Mouse (Mus musculus): ENCODE measurements around the gene Fgf18.

The Fgf18 gene

DNA sequence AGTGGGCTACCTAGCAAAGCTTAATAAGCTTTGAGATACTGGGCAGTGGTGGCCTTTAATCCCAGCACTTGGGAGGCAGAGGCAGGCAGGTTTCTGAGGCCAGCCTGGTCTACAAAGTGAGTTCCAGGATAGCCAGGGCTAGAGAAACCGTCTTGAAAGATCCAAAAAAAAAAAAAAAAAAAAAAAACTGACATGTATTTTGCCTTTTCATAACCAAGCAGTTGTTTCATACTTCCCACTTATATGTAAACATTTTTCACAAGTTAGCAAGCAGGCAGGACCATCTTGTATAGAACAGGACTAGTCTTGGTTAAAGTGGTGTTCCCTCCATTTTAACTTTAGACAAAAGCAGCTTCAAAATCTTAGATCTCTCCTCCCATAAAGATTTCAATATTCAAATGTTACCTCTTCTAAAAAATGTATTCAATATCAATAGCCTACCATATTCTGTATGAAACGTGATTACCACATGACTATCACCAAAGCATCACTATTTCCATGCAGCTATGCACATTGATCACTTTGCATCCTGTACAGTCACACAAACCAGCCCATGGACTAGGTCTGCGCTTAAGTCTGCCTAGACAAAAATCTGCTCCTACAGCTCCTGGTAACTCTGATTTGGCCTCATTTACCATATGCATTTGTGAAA, 4.1 kb upstream of the Fgf18 start:
- DNase-seq (ENCODE audit: extremely low read depth, low read depth, low spot score), result no peak

DNA sequence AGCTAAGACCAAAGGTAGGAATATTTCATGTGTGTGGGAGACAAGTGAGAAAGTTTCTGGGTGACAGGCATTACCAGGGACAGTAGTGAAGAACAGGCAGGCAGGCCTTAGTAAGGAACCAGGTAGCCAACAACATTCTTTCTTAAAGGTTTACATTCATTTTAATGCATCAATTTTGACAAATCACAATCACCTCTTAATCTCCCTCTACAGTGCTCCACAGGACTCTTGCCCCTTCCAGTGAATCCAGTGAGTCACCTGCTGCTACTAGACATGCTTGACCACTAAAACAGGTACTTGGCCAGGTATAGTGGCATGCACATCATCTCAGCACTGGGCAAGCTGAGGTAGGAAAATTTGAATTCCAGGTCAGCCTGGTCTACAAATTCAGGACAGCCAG, 3.2 kb upstream of the Fgf18 start:
- no peak for DNase-seq (ENCODE audit: extremely low read depth, low read depth, low spot score)

DNA sequence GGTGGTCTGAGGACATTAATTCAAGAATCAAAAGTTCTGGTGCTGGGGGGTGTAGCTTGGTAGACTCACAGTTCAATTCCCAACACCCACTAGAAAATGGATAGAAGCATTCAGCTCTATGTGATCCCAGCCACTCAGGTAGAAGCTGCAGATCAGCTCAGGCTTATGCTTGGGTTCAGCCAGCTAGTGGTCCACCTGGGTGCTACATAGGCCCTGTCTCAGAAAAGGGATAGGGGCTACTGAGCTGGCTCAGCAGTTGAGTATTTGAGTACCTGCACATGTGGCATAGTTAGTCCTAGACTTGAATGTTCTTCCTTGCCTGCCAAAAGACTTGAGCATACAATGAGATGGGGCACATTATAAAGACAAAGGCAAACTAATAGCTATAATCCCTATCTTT, 2.3 kb upstream of the Fgf18 start:
- DNase-seq (ENCODE audit: extremely low read depth, low read depth, low spot score), result no peak

DNA sequence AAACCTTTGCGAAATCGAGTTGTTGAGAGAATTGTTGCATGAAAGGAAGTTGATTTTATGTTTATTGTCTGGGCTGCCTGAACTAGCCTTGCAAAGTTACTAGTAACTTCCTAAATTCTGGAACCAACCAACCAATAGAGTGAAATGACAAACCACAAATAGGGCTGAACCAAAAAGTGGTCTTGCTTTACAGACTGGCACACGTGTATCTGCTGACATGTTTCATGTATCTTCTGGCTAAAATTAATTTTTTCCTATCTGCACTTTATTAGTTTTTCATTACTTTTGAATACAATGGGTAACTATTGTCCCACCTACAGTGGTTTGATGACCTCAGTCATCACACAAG, 1.9 kb upstream of the Fgf18 start:
- DNase-seq (ENCODE audit: extremely low read depth, low read depth, low spot score), result no peak

DNA sequence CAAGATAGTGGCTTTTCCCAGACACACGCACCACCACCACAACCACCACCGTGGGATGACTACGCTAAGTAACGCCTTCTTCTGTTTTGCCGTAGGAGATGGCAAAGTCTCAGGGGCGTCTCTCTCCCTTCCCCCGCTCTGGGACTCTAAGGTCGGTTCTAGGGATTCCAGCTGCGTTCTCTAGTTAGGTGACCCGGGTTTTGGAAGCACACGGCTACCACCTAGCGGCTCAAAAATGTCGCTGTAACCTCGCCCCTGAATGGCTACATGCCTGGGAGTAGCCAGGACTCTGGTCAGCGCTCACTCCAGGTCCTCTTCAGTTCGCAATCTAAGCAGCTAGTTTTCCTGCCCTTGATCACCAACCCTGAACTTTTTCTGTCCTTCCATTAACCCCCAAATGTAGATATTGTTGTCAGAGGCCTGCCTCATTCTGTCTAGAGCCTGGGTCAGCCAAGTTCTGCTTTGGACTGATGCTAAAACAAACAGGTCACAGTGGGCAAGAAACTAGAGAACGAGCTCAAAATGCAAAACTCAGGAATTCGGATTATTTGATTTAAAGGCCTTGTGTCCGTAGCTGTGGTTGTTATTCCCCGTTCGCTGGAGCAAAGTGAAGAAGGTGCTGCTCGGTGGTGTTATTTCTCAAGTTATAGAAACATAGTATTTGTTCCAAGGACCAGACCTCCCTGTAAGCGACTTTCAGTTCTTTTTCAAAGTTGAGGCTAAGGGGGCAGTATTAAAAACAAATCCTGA, 1.3 kb upstream of the Fgf18 start:
- DNase-seq (ENCODE audit: extremely low read depth, low read depth, low spot score), result no peak

DNA sequence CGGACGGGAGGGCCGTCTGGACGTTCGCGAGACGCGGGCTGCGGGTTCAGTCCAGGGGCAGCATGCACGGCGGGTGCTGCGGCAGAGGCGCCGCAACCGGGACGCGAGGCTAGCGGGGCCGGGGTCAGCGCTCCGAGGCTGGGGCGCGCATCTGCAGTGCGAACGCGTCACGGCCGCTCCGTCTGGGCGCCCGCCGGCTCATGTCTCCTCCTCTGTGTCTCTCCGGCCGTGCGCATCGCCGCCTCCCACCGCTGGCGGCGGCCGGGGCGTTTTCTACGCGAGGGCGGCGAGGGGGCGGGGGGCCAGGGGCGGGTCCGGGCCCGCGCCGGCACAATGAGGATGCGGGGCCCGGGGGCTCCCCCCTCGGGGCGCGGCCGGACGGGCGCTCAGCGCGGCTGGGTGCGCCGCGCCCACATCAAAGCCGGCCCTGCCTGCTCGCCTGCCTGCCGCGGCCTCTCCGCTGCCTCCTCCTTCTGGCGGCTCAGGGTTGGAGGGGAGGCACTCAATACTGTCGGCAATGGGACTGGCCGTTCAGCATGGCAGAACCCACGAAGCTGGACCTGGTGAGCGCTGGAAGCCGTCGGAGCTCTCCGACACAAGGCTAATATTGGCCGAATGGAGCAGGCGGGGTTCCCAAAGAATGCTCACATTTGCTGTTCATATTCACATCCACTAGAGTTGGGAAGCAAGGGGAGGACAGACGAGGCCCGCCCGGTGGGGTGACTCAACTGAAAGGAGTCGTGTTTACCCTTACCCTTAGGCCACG, 555 bp upstream of the Fgf18 start:
- no peak for DNase-seq (ENCODE audit: extremely low read depth, low read depth, low spot score)

DNA sequence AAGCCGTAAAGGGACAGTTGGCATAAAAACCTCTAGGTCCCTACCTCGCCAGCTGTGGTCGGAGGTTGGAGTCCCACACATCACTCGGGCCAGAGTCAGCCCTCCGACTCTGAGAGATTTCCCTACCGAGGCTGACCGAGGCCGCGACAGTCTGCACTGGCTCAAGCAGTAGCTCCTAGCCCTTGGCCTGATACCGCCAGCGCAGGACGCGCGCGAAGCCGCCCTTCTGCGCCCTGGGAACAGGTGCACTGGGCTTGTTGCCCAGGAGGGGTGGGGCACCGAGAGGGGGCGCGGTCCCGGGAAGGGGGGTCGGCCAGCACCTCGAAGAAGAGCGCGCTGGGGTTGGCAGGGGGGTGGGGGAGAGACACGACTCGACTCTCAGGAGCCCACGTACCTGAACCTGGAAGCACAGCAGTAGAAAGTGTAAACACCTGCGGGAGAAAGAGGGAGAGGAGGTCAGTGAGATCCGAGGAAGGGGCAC, 509 bp downstream of the Fgf18 start:
- no peak for DNase-seq (ENCODE audit: extremely low read depth, low read depth, low spot score)

DNA sequence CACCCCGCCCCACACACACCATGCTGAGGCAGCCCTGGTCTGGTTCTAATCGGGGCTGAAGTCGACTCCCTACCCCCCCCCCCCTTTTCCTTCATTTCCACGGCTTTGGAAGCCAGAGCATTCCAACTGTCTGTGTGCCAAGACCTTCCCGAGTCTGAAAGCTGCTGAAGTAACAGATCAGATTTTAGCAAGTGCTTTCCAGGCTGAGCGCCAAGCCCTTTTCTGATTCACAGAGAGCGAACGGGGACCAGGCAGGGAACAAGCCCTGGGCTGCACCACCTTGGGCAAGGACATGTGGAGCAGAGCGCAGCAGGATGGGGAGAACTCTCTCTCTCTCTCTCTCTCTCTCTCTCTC, 1.1 kb downstream of the Fgf18 start:
- no peak for DNase-seq (ENCODE audit: extremely low read depth, low read depth, low spot score)

DNA sequence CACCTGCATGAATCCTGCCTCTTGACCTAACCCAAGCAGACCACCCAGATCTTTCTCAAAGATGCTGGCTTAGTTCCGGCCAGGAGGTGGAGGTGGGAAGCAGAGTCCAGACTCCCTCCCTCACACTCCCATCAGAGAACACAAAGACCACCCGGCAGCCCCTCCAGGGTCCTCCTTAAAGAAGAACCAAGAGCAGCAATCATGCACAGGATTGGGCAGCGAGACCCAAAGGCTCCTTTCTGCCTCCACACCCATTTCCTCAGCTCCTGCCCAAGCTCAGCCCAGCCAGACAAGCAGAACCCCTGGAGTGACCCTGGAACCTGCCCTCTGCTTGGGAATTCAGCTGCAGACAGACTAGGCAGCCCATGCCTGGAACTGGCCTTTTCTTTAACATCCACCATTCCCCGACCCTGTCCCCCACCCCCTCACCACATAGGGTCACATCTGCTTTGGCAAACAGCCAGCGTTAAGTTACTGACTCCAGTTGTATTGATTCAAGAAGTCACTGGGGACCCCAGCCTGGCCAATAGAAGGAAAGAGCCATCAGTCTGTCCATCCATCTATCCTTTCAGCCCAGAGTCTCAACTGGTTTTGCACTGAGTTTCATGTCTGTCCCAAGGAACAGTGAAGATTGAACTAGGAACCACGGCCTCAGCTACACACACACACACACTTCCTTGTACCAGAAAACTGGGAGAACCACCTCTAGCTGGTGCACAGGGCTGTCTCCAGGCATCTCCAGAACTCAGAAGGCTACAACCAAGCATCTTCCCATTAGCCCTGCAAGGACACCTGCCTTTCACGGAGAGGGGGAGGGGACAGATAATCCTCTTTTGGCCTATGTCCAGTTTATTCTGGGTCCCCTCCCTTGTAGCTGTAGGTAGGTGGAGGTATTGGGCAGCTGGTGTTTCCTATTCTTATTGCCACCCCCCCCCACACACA, 1.7 kb downstream of the Fgf18 start:
- no peak for DNase-seq (ENCODE audit: extremely low read depth, low read depth, low spot score)

DNA sequence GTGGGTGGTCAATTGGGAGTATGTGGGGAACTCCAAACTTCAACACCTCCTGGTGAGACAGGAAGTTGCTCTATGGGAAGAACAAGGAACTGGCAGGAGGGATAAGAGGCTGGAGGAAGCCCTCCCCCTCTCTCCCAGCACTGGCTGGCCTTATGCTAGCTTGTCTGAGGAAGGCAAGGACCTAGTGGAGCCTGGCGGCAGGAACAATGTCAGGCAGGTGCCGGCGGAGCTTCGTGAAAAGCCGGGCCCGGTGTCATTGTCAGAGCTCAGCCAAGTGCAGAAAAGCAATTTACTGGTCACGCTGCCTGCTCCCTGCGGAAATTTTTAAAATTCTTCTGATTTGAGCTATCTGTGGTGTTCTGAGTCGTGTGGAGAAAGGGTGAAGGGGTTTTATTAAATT, 3.3 kb downstream of the Fgf18 start:
- DNase-seq (ENCODE audit: extremely low read depth, low read depth, low spot score), result no peak

DNA sequence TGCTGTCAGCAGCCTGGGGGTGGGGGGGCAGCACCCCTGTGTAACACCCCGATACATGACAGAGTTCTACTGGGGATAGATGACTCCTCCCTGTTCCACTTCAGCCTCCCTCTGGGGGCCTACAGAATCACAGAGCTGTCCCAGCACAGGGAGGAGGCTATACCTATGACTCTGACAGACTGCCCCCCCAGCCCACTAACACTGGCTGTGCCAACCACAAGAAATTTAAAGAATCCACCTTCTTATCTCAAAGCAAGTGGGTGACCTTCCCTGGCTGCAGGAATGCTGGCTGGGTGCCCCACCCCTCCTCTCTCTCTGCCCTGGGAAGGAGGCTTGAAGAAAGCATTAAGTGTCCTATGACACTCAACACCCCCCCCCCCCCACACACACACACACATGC, 4.4 kb downstream of the Fgf18 start:
- no peak for DNase-seq (ENCODE audit: extremely low read depth, low read depth, low spot score)

DNA sequence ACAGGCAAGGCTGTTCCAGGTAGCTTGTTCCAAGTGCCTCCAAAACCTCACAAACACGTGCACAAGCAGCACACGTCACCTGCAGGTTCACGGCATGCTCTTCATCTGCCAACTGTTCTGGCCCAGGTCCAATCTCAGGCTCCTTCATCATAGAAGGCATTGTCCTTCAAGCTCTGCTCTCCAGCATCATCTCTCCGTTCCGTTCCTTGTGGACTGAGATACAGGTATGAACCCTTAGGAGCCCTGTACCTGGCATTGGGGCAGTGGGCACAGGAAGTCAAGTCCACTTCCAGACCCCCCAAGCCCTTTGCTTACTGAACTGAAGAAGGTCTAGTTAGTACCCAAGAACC, 7.1 kb downstream of the Fgf18 start:
- DNase-seq (ENCODE audit: extremely low read depth, low read depth, low spot score), result no peak

DNA sequence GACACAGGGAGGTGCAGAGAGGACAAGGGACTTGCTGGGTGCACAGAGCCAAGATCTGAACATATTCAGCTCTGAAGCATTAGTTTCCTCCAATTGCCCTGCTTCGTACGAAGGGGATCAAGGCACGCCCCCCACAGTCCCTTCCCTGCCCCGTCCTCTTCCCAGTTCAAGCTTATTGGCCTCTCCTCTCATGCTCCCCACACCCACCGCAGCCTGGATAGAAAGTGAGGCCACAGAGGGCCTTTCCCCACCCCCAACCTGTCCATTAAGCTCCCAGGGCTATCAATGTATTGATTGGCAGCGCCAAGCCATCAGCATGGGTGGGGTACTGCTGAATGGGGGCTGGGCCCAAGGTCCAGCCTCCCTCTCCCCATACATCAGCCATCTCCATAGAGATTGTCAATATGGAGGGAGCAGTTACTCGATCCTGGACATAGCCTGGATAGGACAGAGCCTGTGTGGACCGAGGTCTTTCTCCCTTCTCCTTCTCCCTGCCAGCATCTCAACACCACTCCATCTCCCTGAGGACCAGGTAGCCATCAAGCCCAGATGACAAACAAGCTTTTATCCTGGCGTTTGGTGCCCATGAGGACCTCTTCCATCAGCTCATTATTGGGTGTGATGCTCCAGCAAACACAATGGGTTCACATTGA, 7.6 kb downstream of the Fgf18 start:
- no peak for DNase-seq (ENCODE audit: extremely low read depth, low read depth, low spot score)

DNA sequence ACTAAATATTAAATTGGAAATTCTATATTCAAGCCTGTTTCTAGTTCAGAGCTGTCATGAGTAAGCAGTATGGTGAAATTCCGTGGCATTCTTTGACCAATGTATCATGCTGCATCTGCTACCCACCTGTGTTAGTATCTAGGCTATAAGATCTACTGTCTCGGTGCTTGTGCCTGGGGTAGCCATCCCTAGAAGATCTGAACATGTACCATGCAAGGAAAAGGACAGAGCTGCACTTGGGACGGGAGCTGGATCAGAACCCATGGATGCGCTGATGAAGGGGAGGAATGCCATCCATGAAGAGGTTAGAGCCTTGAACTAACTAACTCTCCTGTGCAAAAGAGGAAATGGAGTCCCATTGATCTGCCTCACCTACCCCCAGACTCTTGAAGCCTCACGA, 8.5 kb downstream of the Fgf18 start:
- no peak for DNase-seq (ENCODE audit: extremely low read depth, low read depth, low spot score)

DNA sequence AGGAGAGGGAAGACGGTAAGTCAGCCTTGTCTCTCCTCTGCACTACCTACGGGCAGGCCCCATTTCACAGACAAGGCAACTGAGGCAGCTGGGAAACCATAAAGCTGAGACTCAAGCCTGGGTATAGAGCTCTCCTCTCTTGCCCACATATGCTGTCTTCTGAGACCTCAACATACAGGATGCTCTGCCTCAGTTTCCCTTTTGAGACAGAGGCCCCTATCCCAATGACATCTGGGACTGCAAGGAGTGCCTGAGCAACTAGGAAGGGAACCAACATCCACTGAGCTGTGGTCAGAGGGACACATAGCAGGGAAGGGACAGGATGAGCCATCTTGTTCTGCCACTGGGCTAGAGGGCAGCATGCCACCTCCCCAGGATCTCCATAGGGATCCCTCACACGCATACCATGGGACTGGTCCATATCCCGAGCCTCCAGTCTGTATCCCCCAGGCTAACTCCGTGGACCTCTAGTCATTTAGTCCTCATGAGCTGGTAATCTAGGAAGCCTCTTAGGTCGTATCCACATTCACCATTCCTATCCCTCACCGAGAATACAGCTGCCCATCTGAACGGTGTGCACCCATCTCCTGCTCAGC, 12.7 kb downstream of the Fgf18 start:
- DNase-seq (ENCODE audit: extremely low read depth, low read depth, low spot score), result no peak

DNA sequence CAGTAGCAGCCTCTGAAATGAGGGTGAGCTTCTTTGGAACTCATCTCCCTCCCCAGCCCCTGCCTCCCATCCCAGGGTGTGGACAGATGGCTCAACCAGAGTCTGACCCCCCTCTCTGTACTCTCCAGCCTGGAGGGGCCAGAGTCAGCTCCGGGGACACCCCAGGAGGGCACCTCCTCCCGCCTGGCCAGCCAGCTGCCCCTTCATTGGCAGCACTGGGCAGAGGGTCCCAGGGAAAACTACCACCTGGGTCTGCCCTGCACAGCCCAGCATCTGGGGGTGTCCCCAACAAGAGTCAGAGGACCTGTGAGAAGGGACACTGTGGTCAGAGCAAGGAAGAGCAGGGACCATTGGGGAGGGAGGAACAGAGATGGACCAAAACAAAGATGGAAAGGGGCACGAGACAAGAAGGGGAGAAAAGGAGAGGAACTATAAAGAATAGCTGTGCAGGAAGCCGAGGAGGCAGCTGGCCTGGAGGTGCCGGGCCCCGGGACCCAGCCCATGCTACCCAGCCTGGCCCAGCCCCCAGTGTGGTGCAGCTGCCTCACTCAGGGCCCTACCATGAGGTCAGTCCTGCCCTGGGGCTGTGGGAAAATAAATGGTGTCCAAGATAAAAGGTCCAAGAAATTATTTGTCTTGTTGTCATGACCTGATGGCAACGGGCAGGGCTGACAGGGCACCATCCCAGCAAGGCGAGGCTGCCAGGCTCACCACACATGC, 14.4 kb downstream of the Fgf18 start:
- no peak for DNase-seq (ENCODE audit: extremely low read depth, low read depth, low spot score)

DNA sequence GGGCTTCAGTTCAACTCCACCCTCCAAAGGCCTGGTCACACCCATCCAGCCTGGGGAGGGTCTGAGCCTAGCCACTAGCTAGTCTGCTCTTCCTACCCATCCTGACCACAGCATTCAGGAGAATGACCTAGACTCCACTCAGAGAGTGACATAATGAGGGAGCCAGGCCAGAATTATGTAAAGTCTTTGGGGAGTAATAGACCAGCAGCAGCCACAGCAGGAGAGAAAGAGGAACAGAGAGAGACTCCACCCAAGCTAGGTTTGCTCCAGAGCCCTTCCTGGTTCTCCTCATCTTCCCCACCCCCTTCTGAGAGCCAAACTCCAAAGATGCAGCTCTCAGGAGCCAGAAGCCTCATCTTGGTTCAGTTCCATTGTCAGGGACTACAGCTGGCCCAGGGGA, 20.1 kb downstream of the Fgf18 start:
- DNase-seq (ENCODE audit: extremely low read depth, low read depth, low spot score), result no peak

DNA sequence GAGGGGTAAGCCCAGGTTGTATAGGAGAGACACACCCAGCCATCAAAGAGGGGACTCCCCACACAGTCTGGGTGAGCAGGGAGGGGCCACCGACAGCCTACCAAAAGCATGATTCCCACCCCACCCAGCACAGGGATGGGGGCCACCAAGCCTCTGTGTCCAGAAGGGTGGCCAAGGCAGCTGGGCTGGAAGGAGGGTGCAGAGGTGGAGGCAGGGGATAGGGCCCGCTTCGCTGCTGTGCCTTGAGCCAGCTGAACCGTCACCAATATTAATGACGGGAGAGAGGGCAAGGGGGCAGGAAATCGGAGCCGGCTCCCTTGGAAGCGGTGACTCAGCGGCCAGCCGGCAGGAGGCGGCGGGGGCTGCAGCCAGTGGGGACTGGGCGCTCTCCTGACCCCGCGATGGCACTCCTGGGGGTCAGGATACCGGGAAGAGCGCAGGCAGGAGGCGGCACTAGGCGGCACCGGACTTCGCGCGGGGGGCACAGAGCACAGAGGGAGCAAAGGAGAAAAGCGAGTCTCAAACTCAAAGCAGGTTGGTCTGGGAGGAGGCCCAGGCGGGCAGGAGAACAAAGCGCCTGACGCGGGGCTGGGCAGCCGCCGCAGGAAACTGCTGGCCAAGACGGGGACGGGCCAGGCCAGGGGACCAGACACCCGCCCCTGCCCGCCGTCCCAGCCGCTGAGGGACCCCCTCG, 24.5 kb downstream of the Fgf18 start:
- no peak for DNase-seq (ENCODE audit: extremely low read depth, low read depth, low spot score)

DNA sequence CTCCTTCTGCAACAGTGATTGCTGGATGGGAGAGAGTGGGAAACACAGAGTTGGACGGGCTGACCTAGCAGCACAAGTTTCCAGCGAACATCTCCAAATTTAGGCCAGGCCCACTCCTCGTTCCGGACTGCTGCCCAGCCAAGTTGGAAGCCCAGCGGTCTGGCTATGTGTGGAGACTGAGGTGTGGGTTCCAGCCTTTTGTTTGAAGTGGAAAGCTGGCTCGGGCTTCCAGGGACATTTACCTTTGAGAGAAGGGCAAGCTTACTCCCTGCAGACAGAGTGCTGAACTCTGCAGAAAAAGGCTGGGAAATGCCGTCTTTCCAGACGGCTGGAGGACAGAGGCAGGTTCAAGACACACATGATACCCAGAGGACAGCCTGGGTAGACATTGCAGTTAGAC, 27.6 kb downstream of the Fgf18 start:
- DNase-seq (ENCODE audit: extremely low read depth, low read depth, low spot score), result no peak

Measured in fat pad, adult 2 months (tissue).